Mouse (Mus musculus): ENCODE results near the gene Cspg5. TPM values are rescaled to one million over a fixed set of nuclear protein-coding genes. Genes with fewer than 3 reads are reported as not detected.

The Cspg5 gene
- total RNA-seq, 1 experiment from 2014 or later: 1.6 TPM

DNA sequence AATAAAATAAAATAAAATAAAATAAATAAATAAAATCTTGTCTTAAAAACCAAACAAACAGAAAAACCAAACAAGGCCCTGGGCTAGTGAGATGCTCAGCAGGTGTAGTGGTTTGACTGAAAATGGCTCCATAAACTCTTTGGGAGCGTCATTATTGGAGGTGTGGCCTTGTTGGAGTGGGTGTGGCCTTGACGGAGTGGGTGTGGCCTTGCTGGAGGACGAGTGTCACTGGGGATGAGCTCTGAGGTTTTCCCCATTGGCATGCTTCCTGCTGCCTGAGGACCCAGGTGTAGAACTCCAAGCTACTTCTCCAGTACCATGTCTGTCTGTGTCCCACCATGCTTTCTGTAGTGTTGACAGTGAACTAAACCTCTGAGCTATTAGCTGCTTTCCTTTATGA lies 51.2 kb downstream of the Cspg5 start:
- no peak for ATAC-seq (replicated peaks in 1 of 2; ENCODE audit: insufficient read depth in 1 of 2, low FRiP score in 2 of 2, low TSS enrichment in 1 of 2, low read depth in 1 of 2, poor library complexity in 2 of 2, severe bottlenecking in 2 of 2)

DNA sequence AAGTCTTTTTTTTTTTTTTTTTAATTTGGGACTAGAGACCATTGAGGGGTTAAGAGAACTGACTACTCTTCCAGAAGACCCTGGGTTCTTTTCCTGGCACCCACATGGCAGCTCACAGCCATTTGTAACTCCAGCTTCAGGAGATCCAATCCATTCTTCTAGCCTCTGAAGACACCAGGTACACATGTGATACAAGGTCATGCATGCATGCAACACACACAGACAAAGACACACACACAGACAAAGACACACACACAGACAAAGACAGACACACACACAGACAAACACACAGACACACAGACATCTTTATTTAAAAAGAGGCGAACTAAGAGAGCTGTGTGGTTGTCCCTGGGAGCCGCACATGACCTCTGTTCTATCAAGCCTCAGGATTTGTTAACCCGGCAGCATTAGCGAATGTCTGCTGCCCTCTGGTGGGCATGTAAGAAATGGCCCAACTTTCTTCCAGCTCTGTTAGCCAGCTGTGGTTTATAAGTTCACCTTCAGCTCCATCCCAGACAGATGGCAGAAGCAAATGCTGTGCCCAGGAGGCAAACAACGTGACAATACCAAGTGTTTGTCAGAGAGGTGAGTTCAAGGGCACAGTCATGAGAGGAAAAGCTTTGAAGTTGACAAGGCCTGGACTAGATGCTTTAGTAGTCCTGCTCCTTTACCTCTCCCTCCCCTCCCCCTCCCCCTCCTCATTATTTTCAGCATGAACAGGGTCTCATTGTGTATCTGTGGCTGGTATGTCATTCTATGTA lies 53.5 kb downstream of the Cspg5 start:
- ATAC-seq (replicated peaks in 1 of 2; ENCODE audit: insufficient read depth in 1 of 2, low FRiP score in 2 of 2, low TSS enrichment in 1 of 2, low read depth in 1 of 2, poor library complexity in 2 of 2, severe bottlenecking in 2 of 2): peak; percentile 91 to 92

DNA sequence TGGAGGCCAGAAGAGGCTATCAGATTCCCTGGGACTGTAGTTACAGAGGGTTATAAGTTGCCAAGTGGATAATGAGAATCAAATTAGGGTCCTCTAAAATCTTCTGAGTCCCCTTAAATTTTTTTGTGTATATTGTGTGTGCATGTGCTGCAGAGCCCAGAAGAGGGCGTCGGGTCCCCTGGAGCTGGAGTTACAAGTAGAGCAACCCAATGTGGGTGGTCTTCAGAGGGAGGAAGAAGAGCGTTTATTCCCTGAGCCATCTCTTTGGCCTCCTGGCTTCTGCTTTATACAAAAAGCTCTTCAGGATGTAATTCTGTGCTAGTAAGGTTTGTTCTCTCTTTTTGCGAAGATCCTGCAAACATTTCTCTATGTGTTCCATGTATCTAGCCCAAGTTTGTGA lies 60.9 kb downstream of the Cspg5 start:
- ATAC-seq (replicated peaks in 1 of 2; ENCODE audit: insufficient read depth in 1 of 2, low FRiP score in 2 of 2, low TSS enrichment in 1 of 2, low read depth in 1 of 2, poor library complexity in 2 of 2, severe bottlenecking in 2 of 2): peak in 1 of 2 experiments; percentile 19; a peak in 1 of 4 replicates

DNA sequence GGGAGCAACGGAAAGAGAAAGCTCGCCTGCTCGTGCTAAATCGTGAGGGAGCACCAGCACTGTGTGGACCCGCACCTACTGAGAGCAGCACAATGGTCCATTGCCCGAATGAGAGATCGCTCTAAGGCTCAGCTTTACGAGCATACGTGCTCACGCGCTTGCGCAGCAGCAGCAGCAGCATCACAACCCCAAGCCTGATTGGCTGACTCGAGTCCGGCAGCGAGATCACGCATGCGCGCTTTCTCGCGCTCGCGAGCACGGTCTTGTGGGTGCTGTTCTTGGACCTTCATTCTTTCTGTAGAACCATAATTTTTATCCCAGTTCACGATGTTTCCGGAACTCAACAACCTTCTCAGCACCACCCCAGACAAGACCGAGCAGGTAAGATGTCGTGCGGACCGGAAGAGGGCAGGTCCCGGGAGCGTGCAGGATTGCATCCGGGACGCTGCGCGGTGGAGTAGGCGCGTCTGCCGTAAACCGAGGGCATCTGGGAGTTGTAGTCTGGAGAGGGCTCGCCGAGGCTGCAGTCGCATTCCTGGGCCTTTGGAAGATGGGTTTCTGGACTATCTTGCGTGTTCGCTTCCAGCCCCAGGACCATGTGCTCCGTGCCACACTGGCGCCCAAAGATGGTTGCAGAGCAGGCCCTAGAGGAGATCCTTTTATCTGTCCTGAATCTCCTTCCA lies 61.5 kb downstream of the Cspg5 start, which contains the start of gene Elp6:
TSS of gene Elp6 (plus strand) at position 205 of the 683 bp plus-strand sequence.
- ATAC-seq (replicated peaks in 1 of 2; ENCODE audit: insufficient read depth in 1 of 2, low FRiP score in 2 of 2, low TSS enrichment in 1 of 2, low read depth in 1 of 2, poor library complexity in 2 of 2, severe bottlenecking in 2 of 2): peak; percentile 96 to 97

DNA sequence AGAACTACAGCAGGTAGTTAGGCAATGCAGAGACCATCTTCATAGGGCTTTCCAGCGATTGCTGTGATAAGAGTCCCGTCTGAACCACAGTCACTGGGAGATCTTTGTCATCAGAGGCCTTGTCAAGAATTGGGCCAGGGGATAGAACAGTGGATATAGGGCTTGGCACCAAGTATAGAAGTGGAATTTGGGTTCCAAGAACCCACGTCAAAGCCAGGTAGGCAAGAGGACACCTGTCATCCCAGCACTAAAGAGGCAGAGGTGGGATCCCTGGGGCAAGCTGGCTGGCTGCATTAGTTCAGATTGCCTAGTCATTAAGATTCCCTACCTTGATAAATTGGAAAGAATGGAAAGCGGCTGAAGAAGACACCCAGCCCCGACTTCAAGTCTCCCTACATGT lies 62.8 kb downstream of the Cspg5 start:
- ATAC-seq (replicated peaks in 1 of 2; ENCODE audit: insufficient read depth in 1 of 2, low FRiP score in 2 of 2, low TSS enrichment in 1 of 2, low read depth in 1 of 2, poor library complexity in 2 of 2, severe bottlenecking in 2 of 2): no peak

Other genes starting within 250 kb of the Cspg5 start
- gene Smarcc1, start 126.1 kb upstream of the Cspg5 start, total RNA-seq (2017): 90.3 and 92.9 TPM in 2 replicates
- 63.0 and 78.6 TPM in 2 replicates for gene Dhx30, start 126.0 kb upstream of the Cspg5 start, total RNA-seq (2017)
- 3.6 and 5.3 TPM in 2 replicates for gene Elp6, start 61.4 kb downstream of the Cspg5 start, total RNA-seq (2017)
- 21.4 and 23.2 TPM in 2 replicates for gene Scap, start 89.5 kb downstream of the Cspg5 start, total RNA-seq (2017)
- gene Ptpn23, start 164.4 kb downstream of the Cspg5 start, total RNA-seq (2017): 3.7 and 5.1 TPM in 2 replicates
- 584 and 1,397 TPM in 2 replicates for gene Ngp, start 176.0 kb downstream of the Cspg5 start, total RNA-seq (2017)
- 12.6 and 15.4 TPM in 2 replicates for gene Klhl18, start 232.9 kb downstream of the Cspg5 start, total RNA-seq (2017)
- 2.0 and 2.1 TPM in 2 replicates for gene Kif9, start 233.2 kb downstream of the Cspg5 start, total RNA-seq (2017)